Mouse (Mus musculus) heart, embryonic 14.5 days (tissue): ENCODE results near the gene Gm45713. TPM values are rescaled to one million over a fixed set of nuclear protein-coding genes. Genes with fewer than 3 reads are reported as not detected.
"Not testable (repeated sequence)": the region's sequence is repeated elsewhere in the genome, so short reads cannot be mapped to it uniquely, and the experiment has no call there.

Source experiments
- ATAC-seq: fragments of 200-750 bp; cut with Nextera tagmentation; 2 replicates; pipeline ENCODE4 v1.8.0; 2017; ENCODE audit warnings: low read depth, moderate TSS enrichment; ENCODE audit not compliant: insufficient number of reproducible peaks, insufficient read depth, low FRiP score
- H3K27ac ChIP-seq, 2 experiments: fragments of 200-500 bp in 1 of 2; fragments of 300-500 bp in 1 of 2; sonication (generic) in 1 of 2; replicated peaks in 1 of 2; 2 replicates each; pipeline ENCODE4 v1.5.1; 2012 to 2014; ENCODE audit warnings: low read depth in 2 of 2, low read length in 2 of 2, control low read depth in 1 of 2, mild to moderate bottlenecking in 1 of 2, mixed read lengths in 1 of 2; ENCODE audit not compliant: control insufficient read depth in 1 of 2, insufficient read depth in 1 of 2
- H3K27me3 ChIP-seq: fragments of 300-500 bp; sonication (generic); 2 replicates; pipeline ENCODE4 v1.6.1; 2014; ENCODE audit warnings: mild to moderate bottlenecking, low read length, control low read depth; ENCODE audit not compliant: control insufficient read depth, insufficient read depth
- H3K36me3 ChIP-seq: fragments of 300-500 bp; sonication (generic); 2 replicates; pipeline ENCODE4 v1.6.1; 2014; ENCODE audit warnings: mild to moderate bottlenecking, control low read depth, low read length, mixed read lengths; ENCODE audit not compliant: control insufficient read depth, insufficient read depth
- H3K4me1 ChIP-seq, 2 experiments: fragments of 200-500 bp in 1 of 2; fragments of 300-500 bp in 1 of 2; sonication (generic) in 1 of 2; 2 replicates each; pipeline ENCODE4 v1.6.1; 2012 to 2014; ENCODE audit warnings: low read length in 2 of 2, control low read depth in 1 of 2, mixed read lengths in 1 of 2; ENCODE audit not compliant: control insufficient read depth in 2 of 2, insufficient read depth in 2 of 2
- H3K4me2 ChIP-seq: fragments of 300-500 bp; sonication (generic); 2 replicates; pipeline ENCODE4 v1.6.1; 2014; ENCODE audit warnings: mild to moderate bottlenecking, low read length
- H3K4me3 ChIP-seq, 2 experiments: fragments of 200-500 bp in 1 of 2; fragments of 300-500 bp in 1 of 2; sonication (generic) in 1 of 2; 2 replicates each; pipeline ENCODE4 v1.5.1; 2012 to 2014; ENCODE audit warnings: low read length in 2 of 2, mild to moderate bottlenecking in 2 of 2, control low read depth in 1 of 2, low read depth in 1 of 2, moderate library complexity in 1 of 2; ENCODE audit not compliant: control insufficient read depth in 1 of 2, insufficient read depth in 1 of 2
- H3K9ac ChIP-seq: fragments of 300-500 bp; sonication (generic); 2 replicates; pipeline ENCODE4 v1.6.1; 2014; ENCODE audit warnings: mild to moderate bottlenecking, low read length
- H3K9me3 ChIP-seq: fragments of 300-500 bp; sonication (generic); 2 replicates; pipeline ENCODE4 v1.6.1; 2016; ENCODE audit warnings: low read length, control low read depth; ENCODE audit not compliant: control insufficient read depth
- WGBS: fragments of 180-500 bp; shearing (Covaris S2); extraction: QIAGEN DNeasy Blood & Tissue Kit; methylation state at CpG from one replicate; pipeline ENCODE4 v1.1.7; 2014; 5-methylcytosine and 5-hydroxymethylcytosine counted together
- polyA plus RNA-seq: library from polyadenylated mRNA; unstranded; fragments of >200 nt; fragmentation: Nextera tagmentation; extraction: Ambion mirVana; gene quantifications from 2 replicates; pipeline ENCODE4 v1.2.1, GENCODE M21; 2014

The Gm45713 gene
- polyA plus RNA-seq, 1 experiment from 2014 or later = 0.34 TPM

GRCm38 (mm10) chr7:45102940-45103585, 33.0 kb downstream of the Gm45713 start:
- no peak for ATAC-seq

GRCm38 (mm10) chr7:45102441-45102840, 33.6 kb downstream of the Gm45713 start:
- ATAC-seq = no peak
- Histone ChIP-seq H3K9ac (peak overlapping the region; percentile 72; the same call in 1 of the 2 replicates), H3K27me3 (no peaks in the 10 kb centered on the region), H3K9me3 (no peaks in the 10 kb centered on the region), H3K4me3 (no peak overlapping the region), H3K4me1 (peaks cover 8 to 12% of the 10 kb centered on the region in 2 experiments), H3K27ac (no peak overlapping the region), H3K4me2 (peak overlapping the region; percentile 61), H3K36me3 (no peaks in the 10 kb centered on the region)
- WGBS = 83% methylated on average over 11 of the region's 11 CpGs

More at GRCm38 (mm10) chr7:45102940-45103585, 33.0 kb downstream of the Gm45713 start:
- H3K27ac ChIP-seq = peak overlapping the region; percentile 83 to 90
- H3K9me3 ChIP-seq = no peaks in the 10 kb centered on the region
- no peaks in the 10 kb centered on the region for H3K36me3 ChIP-seq
- H3K27me3 ChIP-seq = no peaks in the 10 kb centered on the region
- peak overlapping the region; percentile 61 for H3K4me2 ChIP-seq
- WGBS = 74% methylated on average over 9 of the region's 9 CpGs
- peak overlapping the region; percentile 30 to 49 for H3K4me3 ChIP-seq
- peaks cover 8 to 12% of the 10 kb centered on the region in 2 experiments for H3K4me1 ChIP-seq
- H3K9ac ChIP-seq = peak overlapping the region; percentile 72

- H3K9ac ChIP-seq = no peak overlapping the region
- 91% methylated on average over 6 of the region's 6 CpGs for WGBS
- no peak overlapping the region for H3K4me2 ChIP-seq
- peaks cover 8 to 12% of the 10 kb centered on the region in 2 experiments for H3K4me1 ChIP-seq
- H3K9me3 ChIP-seq = no peaks in the 10 kb centered on the region
- no peak overlapping the region for H3K27ac ChIP-seq
- no peak overlapping the region for H3K4me3 ChIP-seq
- ATAC-seq = no peak
- no peaks in the 10 kb centered on the region for H3K36me3 ChIP-seq
- no peaks in the 10 kb centered on the region for H3K27me3 ChIP-seq
These were observed 36.0 kb downstream of the Gm45713 start for GRCm38 (mm10) chr7:45100046-45100445.

GRCm38 (mm10) chr7:45098541-45099240, 37.3 kb downstream of the Gm45713 start:
- Histone ChIP-seq H3K4me1 (peaks cover 1 to 5% of the 10 kb centered on the region in 2 experiments; a peak in 3 of 4 replicates), H3K4me3 (no peak overlapping the region), H3K27ac (no peak overlapping the region), H3K9ac (no peak overlapping the region), H3K27me3 (no peaks in the 10 kb centered on the region), H3K36me3 (no peaks in the 10 kb centered on the region), H3K4me2 (no peak overlapping the region), H3K9me3 (no peaks in the 10 kb centered on the region)
- WGBS = 86% methylated on average over 8 of the region's 8 CpGs
- no peak for ATAC-seq

GRCm38 (mm10) chr7:45097479-45097878, 38.6 kb downstream of the Gm45713 start:
- Histone ChIP-seq H3K27ac (no peak overlapping the region), H3K4me1 (peaks cover 0 to 3% of the 10 kb centered on the region in 2 experiments; a peak in 1 of 4 replicates), H3K27me3 (no peaks in the 10 kb centered on the region), H3K36me3 (no peaks in the 10 kb centered on the region), H3K4me2 (no peak overlapping the region), H3K4me3 (no peak overlapping the region), H3K9me3 (no peaks in the 10 kb centered on the region), H3K9ac (no peak overlapping the region)
- WGBS = 49% methylated on average over 6 of the region's 6 CpGs
- no peak for ATAC-seq

GRCm38 (mm10) chr7:45095965-45096364, 40.1 kb downstream of the Gm45713 start:
- not testable (repeated sequence) for H3K4me3 ChIP-seq, H3K4me1 ChIP-seq, H3K27ac ChIP-seq, H3K4me2 ChIP-seq, H3K27me3 ChIP-seq, ATAC-seq, H3K9ac ChIP-seq, H3K9me3 ChIP-seq, H3K36me3 ChIP-seq
- 90% methylated on average over 14 of the region's 14 CpGs for WGBS

- Histone ChIP-seq H3K9me3 (no peaks in the 10 kb centered on the region), H3K36me3 (no peaks in the 10 kb centered on the region), H3K27ac (no peak overlapping the region), H3K4me2 (no peak overlapping the region), H3K4me3 (no peak overlapping the region), H3K27me3 (no peaks in the 10 kb centered on the region), H3K4me1 (peaks cover 7 to 12% of the 10 kb centered on the region in 2 experiments; a peak in 2 of 4 replicates), H3K9ac (no peak overlapping the region)
- no peak for ATAC-seq
- WGBS = 67% methylated on average over 6 of the region's 6 CpGs
These were observed 40.7 kb downstream of the Gm45713 start for GRCm38 (mm10) chr7:45095367-45095766.
